9 mouse cellular contexts compared by ENCODE assay signal in genomic region chr6:88726252-88727211, GRCm38 (mm10). TPM values are rescaled to one million over a fixed set of nuclear protein-coding genes. Genes with fewer than 3 reads are reported as not detected.
DNase-seq lines count a peak whose midpoint lies in the region; ATAC-seq and TF ChIP-seq lines count a peak whose summit lies in the region.
"Had no signal": no experiment of that assay in that cellular context is flagged by ENCODE, and none has a peak within 500 bp of the region (broad histone marks: within the 10 kb centered on the region; RNA-seq: fewer than 3 reads in every experiment).

No protein-coding gene starts in this region.

- H3K4me2 ChIP-seq in forebrain, embryonic 14.5 days (ENCODE audit: low read length) = 0 out of 2 replicates have a peak overlapping the region, but pooled peaks have one; percentile 12
- H3K4me2 ChIP-seq in kidney, embryonic 16.5 days (replicated peaks; ENCODE audit: low read depth, low read length) = peak overlapping the region; percentile 98
- peak overlapping the region; percentile 95 for H3K4me2 ChIP-seq in liver, embryonic 16.5 days (ENCODE audit: low read depth, low read length)

- H3K27me3 ChIP-seq in forebrain, embryonic 14.5 days (replicated peaks; ENCODE audit: control insufficient read depth, insufficient read depth, low read length) = 0 out of 2 replicates have a peak, but pooled peaks cover 9% of the 10 kb centered on the region
- H3K27me3 ChIP-seq in forebrain, embryonic 10.5 days (ENCODE audit: poor library complexity, severe bottlenecking) = peaks cover 77% of the 10 kb centered on the region
- H3K27me3 ChIP-seq in spleen, adult 2 months (ENCODE audit: control insufficient read depth, insufficient read depth, low read length) = peaks cover 4% of the 10 kb centered on the region; the same call in 1 of the 2 replicates
- no peaks in the 10 kb centered on the region for H3K27me3 ChIP-seq in kidney, embryonic 16.5 days (ENCODE audit: insufficient read depth, low read length)
- no peaks in the 10 kb centered on the region for H3K27me3 ChIP-seq in liver, embryonic 16.5 days (ENCODE audit: control insufficient read depth, insufficient read depth, low read depth, low read length)

- no peak overlapping the region for H3K27ac ChIP-seq in forebrain, embryonic 14.5 days (ENCODE audit: low read depth, low read length)
- no peak overlapping the region for H3K27ac ChIP-seq in forebrain, embryonic 10.5 days
- H3K27ac ChIP-seq in spleen, adult 2 months (ENCODE audit: insufficient read depth, low read length) = no peak overlapping the region
- H3K27ac ChIP-seq in kidney, embryonic 16.5 days (ENCODE audit: low read length) = peak overlapping the region; percentile 88
- peak overlapping the region; percentile 80 for H3K27ac ChIP-seq in liver, embryonic 16.5 days (ENCODE audit: low read length)

- no peak for ATAC-seq in forebrain, embryonic 14.5 days
- peak; percentile 82 for ATAC-seq in kidney, embryonic 16.5 days (ENCODE audit: low FRiP score, low TSS enrichment)
- ATAC-seq in liver, embryonic 16.5 days (ENCODE audit: low read depth) = no peak

- no peak for TF ChIP-seq POLR2A in spleen, adult 2 months (IDR thresholded peaks at IDR 0.05; ENCODE audit: low read depth, low read length)

- no peaks in the 10 kb centered on the region for H3K36me3 ChIP-seq in forebrain, embryonic 14.5 days (ENCODE audit: control insufficient read depth, insufficient read depth, low read length)
- no peaks in the 10 kb centered on the region for H3K36me3 ChIP-seq in forebrain, embryonic 10.5 days (replicated peaks)
- no peaks in the 10 kb centered on the region for H3K36me3 ChIP-seq in spleen, adult 2 months (ENCODE audit: control insufficient read depth, insufficient read depth, low read length)
- no peaks in the 10 kb centered on the region for H3K36me3 ChIP-seq in kidney, embryonic 16.5 days (ENCODE audit: insufficient read depth, low read length)
- peaks cover 13% of the 10 kb centered on the region for H3K36me3 ChIP-seq in liver, embryonic 16.5 days (ENCODE audit: control insufficient read depth, insufficient read depth)

- H3K9ac ChIP-seq in forebrain, embryonic 14.5 days (ENCODE audit: low read length) = no peak overlapping the region; the same call in 1 of the 2 replicates
- H3K9ac ChIP-seq in kidney, embryonic 16.5 days (replicated peaks; ENCODE audit: low read length) = peak overlapping the region; percentile 57
- peak overlapping the region; percentile 71 for H3K9ac ChIP-seq in liver, embryonic 16.5 days (ENCODE audit: low read depth, low read length)

- WGBS in forebrain, embryonic 14.5 days = 44% methylated on average over 9 of the region's 9 CpGs
- 71% methylated on average over 9 of the region's 9 CpGs for WGBS in forebrain, embryonic 10.5 days
- WGBS in spleen, adult 2 months = 70% methylated on average over 9 of the region's 9 CpGs
- 57% methylated on average over 9 of the region's 9 CpGs for WGBS in kidney, embryonic 16.5 days
- 61% methylated on average over 9 of the region's 9 CpGs for WGBS in liver, embryonic 16.5 days (ENCODE audit: insufficient replicate concordance)

- H3K4me1 ChIP-seq in forebrain, embryonic 14.5 days (ENCODE audit: control insufficient read depth, insufficient read depth, low read length) = no peaks in the 10 kb centered on the region; the same call in 1 of the 2 replicates
- H3K4me1 ChIP-seq in forebrain, embryonic 10.5 days = peaks cover 57% of the 10 kb centered on the region
- H3K4me1 ChIP-seq in spleen, adult 2 months (ENCODE audit: control insufficient read depth, insufficient read depth, insufficient read length) = peaks cover 17% of the 10 kb centered on the region
- H3K4me1 ChIP-seq in kidney, embryonic 16.5 days (ENCODE audit: insufficient read depth, low read length) = peaks cover 21% of the 10 kb centered on the region
- peaks cover 64% of the 10 kb centered on the region for H3K4me1 ChIP-seq in liver, embryonic 16.5 days (ENCODE audit: control insufficient read depth, low read depth, low read length)

- DNase-seq in forebrain, embryonic 14.5 days (ENCODE audit: low spot score) = no peak
- no peak for DNase-seq in forebrain, embryonic 10.5 days (ENCODE audit: extremely low spot score, low spot score)
- no peak for DNase-seq in spleen, adult 2 months (ENCODE audit: low read depth in 1 of 2, low spot score in 2 of 2)
- no peak for DNase-seq in spleen, adult 12 weeks (ENCODE audit: low spot score)
- DNase-seq in urinary bladder, adult 18-20 months (ENCODE audit: low spot score in 2 of 2) = no peak
- DNase-seq in ovary, postnatal 36 days (ENCODE audit: low spot score) = no peak

- TF ChIP-seq CTCF in spleen, adult 2 months (IDR thresholded peaks at IDR 0.05; ENCODE audit: extremely low read depth, insufficient read depth, insufficient read length, insufficient replicate concordance) = no peak

- H3K4me3 ChIP-seq in forebrain, embryonic 14.5 days (ENCODE audit: low read depth, low read length) = no peak overlapping the region
- no peak overlapping the region for H3K4me3 ChIP-seq in forebrain, embryonic 10.5 days
- H3K4me3 ChIP-seq in spleen, adult 2 months (ENCODE audit: extremely low read depth, insufficient read depth, insufficient read length) = 0 out of 2 replicates have a peak overlapping the region, but pooled peaks have one; percentile 10
- peak overlapping the region; percentile 23 for H3K4me3 ChIP-seq in kidney, embryonic 16.5 days (ENCODE audit: low read length)
- H3K4me3 ChIP-seq in liver, embryonic 16.5 days (ENCODE audit: low read depth, low read length) = peak overlapping the region; percentile 84
- H3K4me3 ChIP-seq: myocyte had no signal

- H3K9me3 ChIP-seq in forebrain, embryonic 14.5 days (replicated peaks; ENCODE audit: control insufficient read depth, low read length) = no peaks in the 10 kb centered on the region
- no peaks in the 10 kb centered on the region for H3K9me3 ChIP-seq in forebrain, embryonic 10.5 days
- no peaks in the 10 kb centered on the region for H3K9me3 ChIP-seq in kidney, embryonic 16.5 days (ENCODE audit: low read length)
- no peaks in the 10 kb centered on the region for H3K9me3 ChIP-seq in liver, embryonic 16.5 days (replicated peaks; ENCODE audit: control insufficient read depth, low read length)

RNA-seq across cellular contexts. Expression of gene Mgll, which starts 2.3 kb away (rescaled TPM):
- polyA plus RNA-seq in forebrain, embryonic 14.5 days (2014; fragmentation: Nextera tagmentation; extraction: Ambion mirVana) = 19.3 and 23.1 TPM in 2 replicates
- 5.8 and 7.4 TPM in 2 replicates for polyA plus RNA-seq in forebrain, embryonic 10.5 days (2016; fragmentation: Nextera tagmentation; extraction: Ambion mirVana)
- polyA plus RNA-seq in spleen, adult 2 months (2012; rRNA removed) = 43.1 and 44.9 TPM in 2 replicates
- 40.2 and 48.0 TPM in 2 replicates for polyA plus RNA-seq in kidney, embryonic 16.5 days (2015; fragmentation: Nextera tagmentation; extraction: Ambion mirVana)
- polyA plus RNA-seq in liver, embryonic 16.5 days (2015; fragmentation: Nextera tagmentation; extraction: Ambion mirVana) = 62.3 and 62.4 TPM in 2 replicates

Comparison
In these comparisons a context has a peak if more than half of its experiments do, and no peak if none do; other contexts are left out.
1. H3K27ac ChIP-seq: peak in kidney, embryonic 16.5 days (single experiment) and liver, embryonic 16.5 days (single experiment); none in forebrain, embryonic 14.5 days (single experiment), forebrain, embryonic 10.5 days (single experiment) and spleen, adult 2 months (single experiment).
2. H3K4me2 ChIP-seq: peak in every context shown above with its lines; median percentile 98 in kidney, embryonic 16.5 days; 95 in liver, embryonic 16.5 days; 12 in forebrain, embryonic 14.5 days.
3. H3K4me3 ChIP-seq: peak in spleen, adult 2 months (single experiment), kidney, embryonic 16.5 days (single experiment) and liver, embryonic 16.5 days (single experiment); none in forebrain, embryonic 14.5 days (single experiment) and forebrain, embryonic 10.5 days (single experiment).